Mouse (Mus musculus) embryonic fibroblast, embryonic 13.5 days (primary cell): Measurements from ENCODE around the gene Cdkl3.

Experiments used
- CTCF ChIP-seq: IDR thresholded peaks from 2 replicates; pipeline ENCODE4 v1.5.1; 2011; ENCODE audit warnings: mild to moderate bottlenecking, control low read depth, low read length, moderate library complexity, borderline replicate concordance; ENCODE audit not compliant: insufficient read depth
- POLR2A ChIP-seq: IDR thresholded peaks from 2 replicates; pipeline ENCODE4 v1.6.1; 2011; ENCODE audit warnings: low read depth, mild to moderate bottlenecking, control low read depth, low read length, moderate library complexity

DNA sequence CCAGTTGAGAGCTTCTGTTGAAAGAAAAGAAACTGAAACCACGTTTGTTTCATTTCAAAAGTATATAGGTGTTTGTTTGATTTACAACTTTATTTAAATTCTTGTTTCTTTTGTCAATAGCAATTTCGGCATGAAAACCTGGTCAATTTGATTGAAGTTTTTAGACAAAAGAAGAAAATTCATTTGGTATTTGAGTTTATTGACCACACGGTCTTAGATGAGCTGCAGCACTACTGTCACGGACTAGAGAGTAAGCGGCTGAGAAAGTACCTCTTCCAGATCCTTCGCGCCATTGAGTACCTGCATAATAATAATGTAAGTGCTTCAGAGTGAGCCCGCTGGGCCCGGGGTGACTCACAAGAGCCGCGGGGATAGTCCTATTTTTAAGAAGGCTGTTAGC, 7.0 kb downstream of the Cdkl3 start:
- no peak for TF ChIP-seq CTCF
- TF ChIP-seq POLR2A = no peak
